24 mouse cellular contexts compared by ENCODE assay signal in the genomic region with DNA sequence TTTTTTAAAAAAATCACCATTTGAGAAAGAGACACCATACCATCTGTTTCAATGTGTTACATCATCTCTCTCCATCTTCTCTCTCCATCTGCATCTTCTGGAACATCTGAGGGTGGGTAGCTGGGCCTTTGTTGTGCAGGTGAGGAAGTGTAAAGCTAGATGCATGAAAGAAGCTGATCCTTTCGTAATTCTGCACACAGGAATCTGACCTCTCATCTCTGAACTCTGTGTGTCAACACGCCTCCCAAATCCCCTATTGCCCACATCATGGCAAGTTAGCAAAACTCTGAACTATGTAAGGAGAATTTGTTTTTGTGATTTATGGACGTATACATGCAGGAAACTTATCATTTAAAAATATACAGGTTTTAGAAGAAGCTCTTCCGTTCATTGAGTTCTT.
DNase-seq lines count a peak whose midpoint lies in the region; ATAC-seq and TF ChIP-seq lines count a peak whose summit lies in the region.
"Had no signal": no experiment of that assay in that cellular context is flagged by ENCODE, and none has a peak within 500 bp of the region (broad histone marks: within the 10 kb centered on the region; RNA-seq: fewer than 3 reads in every experiment).

No protein-coding gene starts in this region.

- no peak for ATAC-seq in liver, embryonic 11.5 days (replicated peaks; ENCODE audit: low FRiP score)
- no peak for ATAC-seq in liver, embryonic 14.5 days (ENCODE audit: insufficient read depth)
- ATAC-seq in liver, embryonic 16.5 days (ENCODE audit: low read depth) = peak; percentile 81
- ATAC-seq: CD4-positive, CD25-positive, alpha-beta regulatory T cell, adult 4 months; forebrain, embryonic 13.5 days; forebrain, embryonic 16.5 days; Patski had no signal

- TF ChIP-seq EP300 in liver, embryonic 14.5 days (IDR thresholded peaks at IDR 0.05; ENCODE audit: low read depth) = no peak

- no peaks in the 10 kb centered on the region; the same call in 1 of the 2 replicates for H3K79me2 ChIP-seq in liver, adult 2 months (ENCODE audit: control insufficient read depth, insufficient read depth, low read length)

- TF ChIP-seq POLR2A in liver, adult 2 months (IDR thresholded peaks at IDR 0.05; ENCODE audit: extremely low read depth, insufficient read depth, low read length) = no peak

- no peaks in the 10 kb centered on the region for H3K9me3 ChIP-seq in liver, embryonic 11.5 days (ENCODE audit: control insufficient read depth, low read length)
- H3K9me3 ChIP-seq in liver, embryonic 14.5 days (ENCODE audit: control insufficient read depth, low read length) = no peaks in the 10 kb centered on the region
- no peaks in the 10 kb centered on the region for H3K9me3 ChIP-seq in liver, embryonic 16.5 days (replicated peaks; ENCODE audit: control insufficient read depth, low read length)
- H3K9me3 ChIP-seq: forebrain, embryonic 10.5 days; forebrain, embryonic 13.5 days; heart, embryonic 10.5 days; heart, embryonic 13.5 days; hindbrain, embryonic 15.5 days had no signal

- peak overlapping the region; percentile 92 for H3K27ac ChIP-seq in liver, adult 2 months (replicated peaks; ENCODE audit: insufficient read depth, low read depth, low read length)
- H3K27ac ChIP-seq in liver, embryonic 11.5 days (ENCODE audit: low read depth, low read length) = no peak overlapping the region
- no peak overlapping the region for H3K27ac ChIP-seq in liver, embryonic 14.5 days
- no peak overlapping the region for H3K27ac ChIP-seq in liver, embryonic 16.5 days (ENCODE audit: low read length)
- H3K27ac ChIP-seq: forebrain, embryonic 10.5 days; forebrain, embryonic 13.5 days; heart, adult 2 months; heart, embryonic 10.5 days; heart, embryonic 13.5 days; hindbrain, embryonic 15.5 days had no signal

- TF ChIP-seq CTCF in liver, adult 2 months (IDR thresholded peaks at IDR 0.05; ENCODE audit: low read depth, low read length) = no peak
- TF ChIP-seq CTCF in liver, embryonic 14.5 days (IDR thresholded peaks at IDR 0.05; ENCODE audit: low read depth) = no peak

- no peak overlapping the region for H3K9ac ChIP-seq in liver, adult 2 months (ENCODE audit: low read depth, low read length)
- H3K9ac ChIP-seq in liver, embryonic 11.5 days (ENCODE audit: low read depth, low read length) = no peak overlapping the region
- no peak overlapping the region for H3K9ac ChIP-seq in liver, embryonic 14.5 days (replicated peaks)
- H3K9ac ChIP-seq in liver, embryonic 16.5 days (ENCODE audit: low read depth, low read length) = no peak overlapping the region
- H3K9ac ChIP-seq: forebrain, embryonic 13.5 days; heart, embryonic 13.5 days; hindbrain, embryonic 15.5 days had no signal

- H3K36me3 ChIP-seq in liver, adult 2 months (ENCODE audit: control insufficient read depth, insufficient read depth, low read length) = no peaks in the 10 kb centered on the region
- no peaks in the 10 kb centered on the region for H3K36me3 ChIP-seq in liver, embryonic 11.5 days (ENCODE audit: control insufficient read depth, insufficient read depth, low read length)
- no peaks in the 10 kb centered on the region for H3K36me3 ChIP-seq in liver, embryonic 14.5 days (replicated peaks; ENCODE audit: control insufficient read depth, insufficient read depth, low read depth)
- H3K36me3 ChIP-seq in liver, embryonic 16.5 days (ENCODE audit: control insufficient read depth, insufficient read depth) = no peaks in the 10 kb centered on the region
- H3K36me3 ChIP-seq: heart, embryonic 10.5 days; hindbrain, embryonic 15.5 days had no signal

- no peak overlapping the region for H3K4me2 ChIP-seq in liver, embryonic 11.5 days
- no peak overlapping the region for H3K4me2 ChIP-seq in liver, embryonic 14.5 days (ENCODE audit: low read depth)
- H3K4me2 ChIP-seq in liver, embryonic 16.5 days (ENCODE audit: low read depth, low read length) = no peak overlapping the region
- H3K4me2 ChIP-seq: forebrain, embryonic 13.5 days; heart, embryonic 13.5 days; hindbrain, embryonic 15.5 days had no signal

- DNase-seq in liver, adult 2 months (ENCODE audit: extremely low read depth, low read depth, low spot score) = peak; percentile 94
- no peak for DNase-seq in liver, embryonic 11.5 days (ENCODE audit: low spot score)
- DNase-seq in liver, embryonic 14.5 days (ENCODE audit: low read depth in 3 of 3, low spot score in 3 of 3) = peak; percentile 7 to 15 (median 7)
- DNase-seq in MN1 (ENCODE audit: low spot score) = no peak
- DNase-seq in kidney, adult 18-20 months = no peak
- DNase-seq: adrenal gland, postnatal 10 days; adrenal gland, postnatal 36 days; cerebellum, adult 18-20 months; cerebellum, adult 9-10 months; cerebellum, postnatal 14 days; gastrocnemius, postnatal 10 days; gastrocnemius, postnatal 36 days; heart, adult 2 months; heart, postnatal 14 days; heart, postnatal 4 days had no signal

- no peak overlapping the region for H3K4me3 ChIP-seq in liver, adult 2 months (ENCODE audit: insufficient read depth, low read depth, low read length)
- H3K4me3 ChIP-seq in liver, embryonic 11.5 days (ENCODE audit: low read depth, low read length) = no peak overlapping the region
- no peak overlapping the region for H3K4me3 ChIP-seq in liver, embryonic 14.5 days (ENCODE audit: insufficient read depth in 1 of 2, low read depth in 2 of 2, low read length in 2 of 2)
- no peak overlapping the region for H3K4me3 ChIP-seq in liver, embryonic 16.5 days (ENCODE audit: low read depth, low read length)
- H3K4me3 ChIP-seq: forebrain, embryonic 10.5 days; forebrain, embryonic 13.5 days; heart, adult 2 months; heart, embryonic 10.5 days; heart, embryonic 13.5 days; hindbrain, embryonic 15.5 days had no signal

- WGBS in liver, adult 2 months = 36% methylated on average over 4 of the region's 4 CpGs
- WGBS in liver, embryonic 11.5 days = 67% methylated on average over 4 of the region's 4 CpGs
- 42% methylated on average over 4 of the region's 4 CpGs for WGBS in liver, embryonic 14.5 days (ENCODE audit: insufficient replicate concordance)
- WGBS in liver, embryonic 16.5 days (ENCODE audit: insufficient replicate concordance) = 40% methylated on average over 4 of the region's 4 CpGs

- peaks cover 18% of the 10 kb centered on the region for H3K4me1 ChIP-seq in liver, adult 2 months (ENCODE audit: control insufficient read depth, insufficient read depth, low read length)
- no peaks in the 10 kb centered on the region for H3K4me1 ChIP-seq in liver, embryonic 11.5 days (replicated peaks; ENCODE audit: control insufficient read depth, insufficient read depth, low read length)
- peaks cover 0 to 2% of the 10 kb centered on the region in 2 experiments; a peak in 2 of 4 replicates for H3K4me1 ChIP-seq in liver, embryonic 14.5 days (replicated peaks; ENCODE audit: control insufficient read depth in 2 of 2, insufficient read depth in 2 of 2, low read length in 1 of 2)
- H3K4me1 ChIP-seq in liver, embryonic 16.5 days (ENCODE audit: control insufficient read depth, low read depth, low read length) = no peaks in the 10 kb centered on the region
- H3K4me1 ChIP-seq: heart, embryonic 10.5 days had no signal

- H3K27me3 ChIP-seq in liver, adult 2 months (ENCODE audit: control insufficient read depth, insufficient read depth, low read length) = no peaks in the 10 kb centered on the region
- no peaks in the 10 kb centered on the region for H3K27me3 ChIP-seq in liver, embryonic 11.5 days (replicated peaks; ENCODE audit: control insufficient read depth, insufficient read depth, low read length)
- H3K27me3 ChIP-seq in liver, embryonic 14.5 days (ENCODE audit: control insufficient read depth, insufficient read depth, low read length) = no peaks in the 10 kb centered on the region
- H3K27me3 ChIP-seq in liver, embryonic 16.5 days (ENCODE audit: control insufficient read depth, insufficient read depth, low read depth, low read length) = no peaks in the 10 kb centered on the region
- H3K27me3 ChIP-seq: forebrain, embryonic 13.5 days; heart, embryonic 13.5 days; hindbrain, embryonic 15.5 days; Patski had no signal

Comparison
In these comparisons a context has a peak if more than half of its experiments do, and no peak if none do; other contexts are left out.
1. DNase-seq: peak in liver, adult 2 months (single experiment) and liver, embryonic 14.5 days (3 of 3); none in liver, embryonic 11.5 days (single experiment), MN1 (single experiment) and kidney, adult 18-20 months (single experiment).